Mouse (Mus musculus): ENCODE data around the gene Gm30083.

Gm30083 gene

DNA sequence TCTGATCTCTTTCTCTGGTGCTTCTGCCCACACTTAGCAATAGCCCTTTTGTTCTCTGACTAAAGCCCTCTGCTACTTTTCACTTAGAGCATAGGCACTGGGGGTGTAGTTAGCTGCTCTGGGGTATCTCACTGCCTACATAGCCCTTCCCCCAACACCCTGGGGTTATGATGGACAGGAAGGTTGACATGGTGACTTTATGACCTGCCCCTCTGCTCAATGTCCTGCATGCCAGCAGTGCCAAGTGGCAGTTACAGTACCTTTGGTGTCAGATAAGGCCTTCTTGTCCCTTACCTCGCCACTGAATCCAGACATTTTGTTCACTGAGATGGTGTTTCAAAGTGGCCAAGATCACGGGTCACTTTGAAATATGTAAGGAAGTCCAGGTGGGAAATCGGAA lies at the start of gene Gm30083:
Gene Gm30083, minus strand, starts transcription at position 120 of the 400 bp plus-strand sequence.
- no peak for DNase-seq (ENCODE audit: low spot score)

DNA sequence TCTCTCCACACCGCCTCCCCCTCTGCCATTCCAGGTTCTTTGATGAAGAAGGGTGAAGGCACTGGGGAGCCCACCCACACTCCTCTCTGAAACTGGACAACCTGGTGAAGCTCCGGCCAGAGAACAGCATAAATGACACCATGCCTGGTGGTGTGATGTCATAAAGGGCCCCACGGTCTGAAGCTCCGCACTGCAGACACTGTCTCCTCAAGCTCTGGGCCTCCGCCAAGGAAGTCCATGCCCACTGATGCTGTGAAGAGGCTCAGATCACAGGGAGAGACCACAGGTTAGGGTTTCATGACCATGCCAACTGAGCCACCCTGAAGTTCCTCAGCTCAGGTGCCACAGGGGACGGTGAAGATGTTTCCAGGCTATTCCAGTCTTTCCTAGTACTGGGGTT lies 37.5 kb upstream of the Gm30083 start, which contains the start of gene Antxrl:
Gene Antxrl, plus strand, starts transcription at position 192 of the 400 bp plus-strand sequence.
- DNase-seq (ENCODE audit: low spot score) = no peak

DNA sequence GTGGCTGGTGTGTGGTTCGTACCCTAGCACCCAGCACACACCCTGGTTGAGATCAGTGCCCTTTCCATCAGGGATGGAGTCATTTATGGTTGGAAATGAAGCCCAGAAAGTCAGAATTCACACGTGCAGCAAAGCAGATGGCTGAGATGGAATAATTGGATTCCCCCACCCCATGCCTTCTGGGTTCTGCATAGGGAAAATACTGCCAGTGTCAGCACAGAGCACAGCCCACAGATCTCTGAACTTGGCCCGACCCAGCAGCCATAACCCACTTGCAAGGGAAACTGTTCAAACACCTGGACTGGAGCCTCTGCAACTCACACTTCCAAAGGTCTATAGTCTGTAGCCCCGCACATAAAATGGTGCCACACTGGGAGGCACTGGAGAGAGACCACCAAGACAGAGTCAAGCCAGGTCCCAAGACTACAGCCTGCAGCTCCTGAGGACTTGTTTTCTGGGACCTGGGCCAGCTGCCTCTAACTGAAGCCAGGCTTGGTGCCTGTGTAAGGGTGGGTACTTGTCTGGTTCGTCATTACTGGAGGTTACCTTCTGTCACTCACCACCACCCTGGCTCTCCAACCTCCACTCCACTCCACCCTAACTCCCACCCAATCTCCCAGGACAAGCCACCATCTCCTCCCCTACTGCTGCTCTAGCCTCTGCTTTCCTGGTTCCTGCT lies 35.3 kb upstream of the Gm30083 start:
- DNase-seq (ENCODE audit: low spot score) = no peak

DNA sequence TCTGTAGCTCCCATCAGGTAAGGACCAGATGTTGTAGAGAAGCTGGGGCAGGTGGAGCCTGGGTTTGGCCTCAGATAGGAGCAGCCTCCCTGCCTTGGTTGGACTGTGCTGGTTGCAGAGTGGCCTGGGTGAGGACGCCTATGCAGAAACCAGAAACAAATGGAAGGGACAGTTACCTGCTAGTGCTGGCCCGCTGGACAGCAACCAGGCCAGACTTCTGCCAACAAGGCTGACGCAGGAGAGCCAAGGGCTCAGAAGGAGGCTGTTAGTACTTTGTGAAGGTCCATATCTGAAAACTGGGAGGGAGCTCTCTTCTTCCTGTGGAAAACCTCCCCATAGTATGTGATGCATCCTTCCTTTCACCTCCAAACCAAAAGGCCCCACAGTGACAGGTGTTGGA lies 28.4 kb upstream of the Gm30083 start:
- no peak for DNase-seq (ENCODE audit: low spot score)

DNA sequence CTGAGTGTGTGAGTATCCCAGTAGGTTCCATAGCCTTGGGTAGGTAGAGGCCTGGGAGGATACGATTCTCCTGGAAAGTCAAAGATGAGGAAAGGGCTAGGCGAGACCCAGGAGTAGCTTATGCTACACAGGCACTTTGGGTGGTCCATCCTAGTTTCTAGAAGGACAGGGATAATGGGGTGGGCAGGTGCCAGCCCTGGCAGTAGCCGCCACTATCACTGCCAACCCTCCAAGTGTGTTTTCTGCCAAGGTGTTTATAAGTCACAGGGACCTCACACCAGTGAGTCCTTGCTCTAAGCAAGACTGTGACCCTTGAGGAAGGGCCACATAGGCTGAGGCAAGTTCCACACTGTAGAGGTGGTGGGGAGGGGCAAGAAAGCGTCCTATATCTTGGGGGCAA lies 26.3 kb upstream of the Gm30083 start:
- DNase-seq (ENCODE audit: low spot score) = no peak

DNA sequence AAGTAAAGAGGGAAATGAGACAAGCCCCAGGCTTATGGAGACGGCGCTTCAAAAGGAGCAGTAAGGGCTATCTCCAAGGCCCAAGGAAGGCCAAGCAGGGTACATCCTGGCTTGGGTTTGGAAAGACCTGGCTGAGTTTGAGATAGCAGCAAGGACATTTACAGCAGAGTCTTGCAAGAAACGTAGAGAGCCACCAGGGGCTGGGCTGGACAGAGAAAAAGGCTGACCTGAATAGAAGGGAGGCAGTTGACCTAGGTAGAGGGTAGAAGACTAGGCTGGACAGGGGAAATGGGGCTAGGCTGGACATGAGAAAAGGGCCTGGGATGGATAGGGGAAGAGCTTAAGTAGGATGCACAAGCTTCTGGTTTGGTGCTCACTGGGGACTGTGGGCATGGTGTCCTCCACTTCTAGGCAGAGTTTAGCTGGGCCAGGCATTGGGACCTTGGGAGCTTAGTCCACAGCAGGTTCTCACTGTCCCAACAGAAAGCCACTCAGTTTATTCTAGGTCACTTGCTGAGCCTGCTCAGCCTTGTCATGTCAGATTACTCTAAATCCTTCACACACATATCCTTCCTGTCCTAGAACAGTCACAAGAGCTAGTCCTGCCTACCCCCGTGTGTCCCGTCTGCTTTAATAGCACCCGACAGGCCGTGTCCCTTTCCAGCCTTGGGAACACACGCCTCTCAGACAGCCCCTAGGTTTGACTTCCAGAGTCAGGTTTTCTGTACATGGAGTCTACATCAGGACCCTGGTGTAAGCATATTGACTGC lies 19.0 kb upstream of the Gm30083 start:
- DNase-seq (ENCODE audit: low spot score) = no peak

DNA sequence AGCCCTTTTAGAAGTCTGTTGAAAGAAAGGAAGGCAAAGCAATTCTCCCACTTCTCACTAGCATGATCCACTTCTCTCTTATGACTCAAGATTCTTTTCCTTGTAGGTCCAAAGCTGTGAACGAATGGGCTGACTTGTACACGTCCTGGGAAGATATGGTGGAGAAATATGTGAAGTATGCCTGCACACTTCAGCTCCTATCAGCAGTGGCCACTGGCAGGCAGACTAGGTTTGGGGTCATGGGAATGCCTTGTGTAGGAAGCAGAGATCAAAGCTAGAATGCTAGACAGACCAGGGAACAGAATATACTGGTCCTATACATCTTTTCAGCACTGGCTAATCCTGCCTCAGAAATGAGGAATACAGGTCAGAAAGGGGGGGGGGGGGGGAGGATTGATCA lies 11.7 kb upstream of the Gm30083 start:
- no peak for DNase-seq (ENCODE audit: low spot score)

DNA sequence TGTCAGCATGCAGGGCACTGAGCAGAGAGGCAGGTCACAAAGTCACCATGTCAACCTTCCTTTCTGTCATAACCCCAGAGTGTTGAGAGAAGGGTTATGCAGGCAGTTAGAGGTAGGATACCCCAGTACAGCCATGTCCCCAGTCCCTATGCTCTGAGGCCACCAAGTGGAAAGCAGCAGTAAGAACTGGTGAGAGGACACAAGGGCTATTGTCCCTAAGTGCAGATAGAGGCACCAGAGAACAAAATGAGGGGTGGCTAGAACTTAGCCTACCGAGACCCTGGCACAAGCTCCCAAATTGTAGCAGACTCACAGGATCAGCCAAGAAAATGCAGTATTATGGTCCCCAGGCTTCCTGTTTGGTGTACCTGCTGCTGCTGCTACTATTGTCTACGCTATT lies 2.0 kb upstream of the Gm30083 start:
- no peak for DNase-seq (ENCODE audit: low spot score)

DNA sequence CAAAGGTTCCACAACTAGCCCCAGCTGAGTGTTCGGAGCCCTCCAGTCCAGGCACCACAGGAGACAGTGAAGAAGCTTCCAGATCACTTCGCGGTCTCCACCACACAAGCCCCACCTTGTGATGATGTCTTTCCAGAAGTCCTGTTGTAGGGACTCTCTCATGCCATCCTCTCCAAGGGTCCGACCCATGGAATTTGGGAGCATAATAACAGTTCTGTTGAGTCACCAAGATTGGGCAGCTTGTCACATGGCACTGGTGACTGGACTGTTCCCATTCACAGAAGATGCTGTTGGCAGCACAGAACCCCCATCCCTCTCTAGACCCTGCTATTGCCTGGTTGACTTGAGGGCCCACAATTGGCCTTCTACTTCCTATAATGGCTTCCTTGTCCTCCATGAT lies 1.4 kb upstream of the Gm30083 start, which contains the start of gene Gm5460:
Gene Gm5460, plus strand, starts transcription at position 378 of the 400 bp plus-strand sequence.
- no peak for DNase-seq (ENCODE audit: low spot score)

DNA sequence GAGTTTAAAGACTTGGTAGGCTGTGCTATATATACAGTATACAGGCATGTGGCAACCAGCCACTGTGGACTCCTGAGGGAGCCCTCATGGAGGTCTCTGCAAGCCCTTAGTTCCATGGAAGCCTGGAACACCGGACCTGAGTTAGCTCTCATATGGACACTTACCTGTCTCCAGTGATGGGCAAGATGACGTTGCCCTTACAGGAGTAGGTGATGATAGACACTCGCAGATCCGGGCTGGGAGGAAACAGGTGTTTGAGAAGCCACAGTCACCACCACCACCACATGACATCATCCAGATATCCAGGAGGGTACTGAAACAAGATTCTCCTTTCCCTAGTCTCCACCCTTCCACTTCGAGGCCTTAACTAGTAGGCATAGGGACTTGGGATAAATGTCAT lies 12.6 kb downstream of the Gm30083 start:
- DNase-seq (ENCODE audit: low spot score) = no peak

DNA sequence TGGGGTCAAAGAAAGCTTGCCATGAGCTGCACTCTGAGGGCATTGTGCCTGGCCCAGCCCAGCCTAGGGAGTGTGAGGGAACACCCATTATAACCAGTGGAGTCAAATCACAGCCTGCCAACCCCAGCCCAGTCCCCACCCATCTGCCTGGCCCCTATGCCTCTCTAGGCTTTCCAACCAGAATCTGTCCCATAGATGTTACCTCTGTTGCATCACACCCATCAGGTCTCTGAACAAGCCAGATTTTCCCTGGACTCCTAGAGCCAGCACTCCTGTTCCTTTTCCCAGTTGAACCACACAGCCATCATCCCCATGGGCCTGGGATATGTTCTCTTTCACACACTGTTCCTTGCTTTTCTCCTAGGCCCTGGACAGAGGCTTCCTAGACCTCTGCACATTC lies 13.5 kb downstream of the Gm30083 start:
- DNase-seq (ENCODE audit: low spot score) = no peak

DNA sequence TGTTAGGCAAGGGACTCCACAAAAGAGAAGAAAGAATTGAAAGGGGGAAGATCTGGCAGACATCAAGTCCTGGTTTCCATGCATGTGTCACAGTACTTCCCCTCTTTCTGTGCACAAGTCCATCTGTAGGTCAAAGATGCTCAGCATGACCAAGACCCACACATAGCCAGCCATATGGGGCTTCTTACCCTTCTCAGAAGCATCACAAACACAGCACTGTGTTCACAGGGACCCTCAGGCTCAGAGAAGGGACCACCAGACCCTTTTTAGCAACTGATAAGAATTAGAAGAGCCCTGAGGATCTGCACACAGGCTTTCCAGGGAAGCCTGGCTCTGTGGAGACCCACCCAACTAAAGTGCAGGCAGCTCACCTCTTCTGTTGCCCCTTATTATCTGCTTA lies 14.9 kb downstream of the Gm30083 start:
- DNase-seq (ENCODE audit: low spot score) = no peak

DNA sequence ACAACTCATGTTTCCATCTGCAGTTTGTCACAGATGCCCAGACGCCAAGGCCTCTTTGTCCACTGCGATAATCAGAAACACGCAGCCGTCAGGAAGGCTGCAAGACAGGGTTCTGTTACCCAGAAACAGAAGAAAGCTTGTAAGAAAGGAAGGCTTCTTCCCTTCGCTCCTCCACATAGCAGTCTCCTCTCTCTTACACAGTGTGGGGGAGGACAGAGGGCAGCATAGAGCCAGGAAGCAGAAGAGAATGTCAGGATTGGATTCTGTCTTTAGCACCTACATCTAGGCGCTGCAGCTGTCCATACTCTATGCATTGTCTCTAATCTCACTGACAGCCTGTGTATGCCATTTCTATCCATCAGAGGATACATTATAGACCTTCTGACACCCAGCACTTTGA lies 17.6 kb downstream of the Gm30083 start:
- no peak for DNase-seq (ENCODE audit: low spot score)

DNA sequence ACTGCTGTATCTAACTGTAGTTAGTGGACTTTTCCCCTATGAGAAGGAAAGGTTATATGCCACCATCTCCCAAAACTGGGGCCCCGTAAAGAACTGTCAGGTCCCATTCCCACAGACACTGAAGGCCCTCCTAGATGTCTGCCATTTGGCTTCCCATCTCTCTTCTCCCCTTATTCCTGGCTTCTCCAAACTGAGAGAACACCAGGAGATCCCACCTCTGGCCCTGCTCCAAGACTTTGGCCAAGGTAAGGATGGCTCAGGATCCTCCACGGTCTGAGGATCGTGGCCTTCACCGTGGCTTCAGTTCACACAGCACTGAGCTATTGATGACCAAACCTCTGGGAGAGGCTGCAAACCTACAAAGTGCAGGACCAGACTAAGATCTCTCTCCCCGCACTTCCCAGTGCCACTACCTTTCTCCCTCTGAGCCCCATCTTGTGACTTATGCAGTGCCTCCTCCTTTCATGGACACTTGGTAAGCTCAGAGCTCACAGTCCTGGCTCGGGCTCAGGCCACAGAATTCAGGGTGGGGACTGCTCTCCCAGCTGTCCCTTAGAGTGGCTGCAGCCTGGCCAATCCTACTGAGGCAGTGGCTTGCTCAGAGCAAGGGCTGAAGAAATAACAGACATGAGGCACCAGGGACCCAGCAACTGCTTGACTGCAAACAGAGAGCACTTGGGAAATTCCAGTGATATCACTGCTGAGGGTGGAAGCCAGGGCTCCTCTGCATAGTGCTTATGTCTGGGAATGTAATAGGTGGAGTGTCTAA lies 21.3 kb downstream of the Gm30083 start:
- DNase-seq (ENCODE audit: low spot score) = no peak

DNA sequence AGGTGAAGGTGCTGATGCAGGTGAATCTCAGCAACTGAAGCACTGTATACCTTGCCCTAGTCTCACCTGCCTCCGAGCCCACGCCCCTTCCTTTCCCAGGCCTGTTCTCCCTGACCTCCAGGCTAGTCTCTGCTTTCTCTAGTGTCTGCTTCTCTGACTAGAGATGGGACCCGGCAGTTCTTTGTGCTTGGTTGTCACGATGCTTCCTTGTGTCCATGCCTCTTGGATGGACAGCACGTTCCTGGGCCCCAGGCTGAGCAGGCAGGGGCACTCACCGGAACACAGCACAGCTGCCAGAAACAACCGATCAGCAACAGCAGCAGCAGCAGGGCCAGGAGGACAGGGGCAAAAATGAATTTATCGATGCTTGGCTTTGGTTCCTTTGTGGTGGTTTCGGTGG lies 21.9 kb downstream of the Gm30083 start:
- no peak for DNase-seq (ENCODE audit: low spot score)

DNA sequence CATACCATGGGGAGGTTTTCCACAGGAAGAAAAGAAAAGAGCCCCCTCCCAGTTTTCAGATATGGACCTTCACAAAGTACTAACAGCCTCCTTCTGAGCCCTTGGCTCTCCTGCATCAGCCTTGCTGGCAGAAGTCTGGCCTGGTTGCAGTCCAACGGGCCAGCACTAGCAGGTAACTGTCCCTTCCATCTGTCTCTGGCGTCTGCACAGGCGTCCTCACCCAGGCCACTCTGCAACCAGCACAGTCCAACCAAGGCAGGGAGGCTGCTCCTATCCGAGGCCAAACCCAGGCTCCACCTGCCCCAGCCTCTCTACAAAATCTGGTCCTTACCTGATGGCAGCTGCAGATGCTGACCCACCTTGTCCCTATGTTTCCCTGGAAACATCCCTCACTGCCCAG lies 23.0 kb downstream of the Gm30083 start:
- no peak for DNase-seq (ENCODE audit: low spot score)

DNA sequence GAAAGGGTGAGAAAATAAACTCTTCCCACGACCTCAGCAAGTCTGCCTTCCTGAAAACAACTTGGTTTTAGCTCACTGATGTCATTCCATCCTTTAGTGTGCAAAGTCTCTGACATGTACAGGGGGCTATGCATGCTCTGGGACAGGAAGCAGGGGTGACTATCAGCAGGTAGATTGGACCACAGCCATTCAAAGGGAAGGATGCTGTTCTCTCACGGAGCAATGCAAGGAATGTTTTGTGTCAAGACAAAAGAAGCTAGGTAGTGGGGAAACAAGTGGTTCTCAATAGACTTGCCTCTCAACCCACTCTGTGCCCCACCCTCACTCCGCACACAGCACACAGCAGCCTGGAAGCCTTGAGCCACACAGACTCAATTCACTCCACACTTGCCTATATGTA lies 25.8 kb downstream of the Gm30083 start:
- DNase-seq (ENCODE audit: low spot score) = no peak

DNA sequence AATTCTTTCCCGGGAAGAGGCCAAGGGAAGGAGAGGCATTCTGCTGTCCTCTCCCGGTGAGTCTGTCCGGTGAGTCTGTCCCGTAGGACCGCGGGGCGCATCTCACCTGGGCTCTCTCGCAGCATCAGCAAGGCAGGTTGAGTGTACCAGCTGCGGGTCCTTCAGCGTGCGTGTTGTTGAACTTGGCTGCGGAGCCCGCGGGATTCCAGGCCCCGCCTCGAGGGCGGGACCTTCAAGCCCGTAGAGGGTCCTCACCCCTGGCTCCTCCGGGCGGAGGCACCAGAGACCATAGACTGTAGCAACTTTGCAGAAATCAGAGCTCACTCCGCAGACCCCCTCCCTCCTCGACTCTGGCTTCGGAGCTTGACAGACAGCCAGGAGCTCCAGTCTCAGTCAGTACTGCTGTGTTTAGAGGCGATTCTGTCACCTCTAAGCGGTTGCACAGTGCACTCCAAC lies 36.4 kb downstream of the Gm30083 start, which contains the start of gene Zfp488:
Gene Zfp488, minus strand, starts transcription at position 161 of the 456 bp plus-strand sequence.
- DNase-seq (ENCODE audit: low spot score) = peak; percentile 36

DNA sequence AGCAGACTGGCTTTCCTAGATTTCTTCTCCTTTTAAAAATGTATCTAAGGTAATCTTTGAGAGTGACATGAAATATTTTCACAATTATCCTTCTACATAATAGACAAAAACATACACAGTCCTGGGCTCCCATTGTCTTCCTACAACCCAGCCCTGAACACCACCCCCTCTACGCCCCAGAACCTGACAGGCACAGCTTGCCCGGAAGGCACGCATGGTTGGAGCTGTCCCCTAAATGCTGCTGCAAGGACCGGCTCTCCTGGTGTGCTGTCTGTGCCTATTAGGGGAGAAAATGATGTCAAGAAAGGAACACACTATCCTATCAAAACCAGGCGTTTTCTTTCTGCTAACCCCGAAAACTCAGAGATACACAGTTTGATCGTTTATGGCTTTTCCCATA lies 37.2 kb downstream of the Gm30083 start:
- DNase-seq (ENCODE audit: low spot score) = no peak

DNA sequence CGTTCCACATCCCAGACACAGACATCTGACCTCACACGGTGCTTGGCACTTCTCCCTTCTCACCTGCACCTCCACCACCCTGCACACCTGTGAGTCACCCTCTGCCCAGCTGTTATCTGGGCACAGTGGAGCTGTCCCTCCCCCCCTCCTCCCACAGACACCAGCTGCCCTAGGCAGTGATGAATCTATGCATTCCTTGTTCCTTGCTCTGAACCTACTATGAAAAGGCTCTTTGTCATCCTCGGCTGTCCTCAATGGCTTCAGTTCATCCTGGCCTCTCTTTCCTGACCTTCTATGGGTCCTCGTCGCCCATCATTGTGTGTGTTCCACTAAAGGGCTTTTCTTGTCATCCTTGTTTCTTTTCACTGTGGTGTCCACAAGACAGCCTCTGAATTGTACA lies 40.2 kb downstream of the Gm30083 start:
- no peak for DNase-seq (ENCODE audit: low spot score)

DNA sequence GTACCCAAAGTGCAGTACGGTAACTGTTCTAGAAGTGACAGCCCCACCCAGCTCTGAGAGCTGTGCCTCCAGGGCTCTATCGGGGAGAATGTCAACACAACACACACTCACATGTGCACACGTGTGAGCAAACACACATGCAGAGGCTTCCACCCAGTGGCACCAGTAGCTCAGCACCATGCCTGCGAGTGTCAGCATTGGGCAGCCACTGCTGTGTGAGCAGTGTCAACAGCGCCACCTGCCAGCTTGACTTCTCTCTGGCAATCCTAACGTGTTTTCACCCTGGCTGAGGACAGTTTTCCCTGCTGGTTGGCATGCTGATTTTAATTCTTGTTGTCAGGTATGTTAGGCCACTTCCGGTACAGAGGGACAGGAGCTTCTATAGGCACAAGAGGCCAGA lies 42.3 kb downstream of the Gm30083 start:
- no peak for DNase-seq (ENCODE audit: low spot score)

DNA sequence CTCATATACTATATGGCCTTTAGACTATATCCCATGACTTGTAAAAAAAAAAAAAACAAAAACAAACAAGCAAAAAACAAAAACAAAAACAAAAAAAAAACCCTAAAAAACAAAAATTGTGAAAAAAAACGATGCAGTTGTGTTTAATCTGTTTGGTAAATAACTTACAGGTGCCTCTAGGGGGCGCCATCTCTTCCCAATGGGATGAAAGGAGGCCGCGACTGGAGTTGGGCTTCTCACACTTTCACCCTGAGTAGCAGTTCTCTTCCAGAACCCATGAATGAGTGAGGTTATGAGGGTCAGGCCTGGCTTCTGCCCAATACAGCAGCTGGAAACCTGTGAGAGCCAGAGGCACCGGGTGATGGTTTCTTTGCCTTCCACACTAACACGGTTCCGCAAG lies 49.3 kb downstream of the Gm30083 start:
- DNase-seq (ENCODE audit: low spot score) = peak; percentile 59

DNA sequence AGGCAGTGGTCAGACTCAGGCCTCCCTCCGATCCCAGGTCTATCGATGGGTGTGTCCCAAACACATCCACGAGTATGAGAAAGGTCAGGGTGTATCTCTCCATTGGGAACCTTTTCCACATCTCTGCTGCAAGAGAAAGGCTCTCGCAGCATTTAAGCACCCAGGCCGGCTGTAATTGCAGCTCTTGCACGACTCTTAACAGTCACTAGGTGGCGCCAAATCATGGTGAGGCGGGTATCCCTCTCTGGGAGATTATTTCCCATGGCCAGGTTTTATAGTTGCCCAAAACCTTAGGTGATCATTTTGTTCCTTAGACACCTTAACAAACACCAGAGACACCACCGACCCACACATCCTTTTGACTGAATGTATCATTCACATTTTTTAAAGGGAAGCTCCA lies 55.6 kb downstream of the Gm30083 start:
- DNase-seq (ENCODE audit: low spot score) = peak; percentile 34
